Mouse (Mus musculus): ENCODE results near the gene Iah1. TPM values are rescaled to one million over a fixed set of nuclear protein-coding genes. Genes with fewer than 3 reads are reported as not detected.
A peak's percentile ranks its signal among the peaks of the same experiment; 100 is the strongest.

Iah1 gene
- polyA plus RNA-seq, 1 experiment from 2014 or later: 61.8 TPM

DNA sequence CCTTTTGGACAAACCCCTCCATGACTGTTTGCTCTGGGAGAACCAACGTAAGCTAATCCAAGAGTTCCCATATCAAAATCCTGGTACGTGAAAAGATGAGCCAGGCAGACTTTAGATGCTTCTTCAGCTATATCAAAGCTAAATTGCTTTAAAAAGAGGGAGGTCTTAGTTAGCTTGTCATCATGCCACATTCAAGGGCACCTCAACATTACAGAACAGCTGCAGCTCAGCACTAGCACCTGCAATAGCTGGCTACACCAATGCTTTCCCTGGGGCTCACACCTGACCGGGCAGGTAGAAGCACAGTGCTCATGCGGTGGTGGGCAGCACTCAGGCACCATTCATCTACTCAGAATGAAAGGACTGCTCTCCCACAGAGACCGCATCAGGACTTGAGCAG is 24.5 kb downstream of the Iah1 start:
- no peak overlapping the region for H3K9ac ChIP-seq
- H3K27ac ChIP-seq: no peak overlapping the region
- no peaks in the 10 kb centered on the region for H3K4me1 ChIP-seq
- H3K4me2 ChIP-seq: no peak overlapping the region
- H3K9me3 ChIP-seq: no peaks in the 10 kb centered on the region
- no peaks in the 10 kb centered on the region for H3K27me3 ChIP-seq
- WGBS: 93% methylated on average over 5 of the region's 5 CpGs
- H3K36me3 ChIP-seq: peaks cover 38% of the 10 kb centered on the region
- H3K4me3 ChIP-seq: no peak overlapping the region
- no peak for ATAC-seq (ENCODE audit: borderline replicate concordance, extremely low read depth, low FRiP score, low TSS enrichment)

DNA sequence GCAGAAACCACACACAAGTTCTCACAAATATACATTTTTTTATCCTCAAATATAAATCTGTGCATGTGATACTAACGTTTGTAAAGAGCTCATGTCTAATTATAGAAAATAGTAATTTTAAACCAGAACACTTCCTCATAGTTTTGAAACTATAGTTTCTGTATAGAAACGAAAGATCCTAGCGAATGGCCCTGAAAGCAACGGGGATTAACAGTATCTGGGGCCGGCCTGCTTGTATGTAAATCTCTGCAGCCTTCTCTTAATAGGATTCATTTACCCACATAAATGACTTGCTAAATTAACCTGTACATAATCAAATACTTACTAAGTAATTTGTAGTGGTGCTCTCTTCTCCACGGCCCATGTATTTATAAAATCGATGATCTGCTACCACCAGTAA is 30.8 kb downstream of the Iah1 start:
- H3K36me3 ChIP-seq: peaks cover 50% of the 10 kb centered on the region
- no peaks in the 10 kb centered on the region for H3K4me1 ChIP-seq
- no peaks in the 10 kb centered on the region for H3K27me3 ChIP-seq
- 90% methylated on average over 7 of the region's 7 CpGs for WGBS
- no peak overlapping the region for H3K9ac ChIP-seq
- H3K4me2 ChIP-seq: no peak overlapping the region
- H3K9me3 ChIP-seq: no peaks in the 10 kb centered on the region
- H3K27ac ChIP-seq: no peak overlapping the region
- no peak for ATAC-seq (ENCODE audit: borderline replicate concordance, extremely low read depth, low FRiP score, low TSS enrichment)
- H3K4me3 ChIP-seq: no peak overlapping the region

GRCm38 (mm10) chr12:21350113-21350876 is 34.1 kb downstream of the Iah1 start:
- Histone ChIP-seq H3K9ac (no peak overlapping the region), H3K9me3 (no peaks in the 10 kb centered on the region), H3K36me3 (peaks cover 54% of the 10 kb centered on the region), H3K4me1 (no peaks in the 10 kb centered on the region), H3K27me3 (no peaks in the 10 kb centered on the region), H3K4me2 (no peak overlapping the region), H3K4me3 (no peak overlapping the region), H3K27ac (no peak overlapping the region)
- no peak for ATAC-seq (ENCODE audit: borderline replicate concordance, extremely low read depth, low FRiP score, low TSS enrichment)
- 86% methylated on average over 7 of the region's 7 CpGs for WGBS

GRCm38 (mm10) chr12:21353681-21354080 is 37.5 kb downstream of the Iah1 start:
- ATAC-seq (ENCODE audit: borderline replicate concordance, extremely low read depth, low FRiP score, low TSS enrichment): no peak
- Histone ChIP-seq H3K9me3 (no peaks in the 10 kb centered on the region), H3K4me3 (no peak overlapping the region), H3K27ac (no peak overlapping the region), H3K27me3 (no peaks in the 10 kb centered on the region), H3K4me2 (no peak overlapping the region), H3K9ac (no peak overlapping the region), H3K4me1 (no peaks in the 10 kb centered on the region), H3K36me3 (peaks cover 44% of the 10 kb centered on the region)
- 80% methylated on average over 8 of the region's 8 CpGs for WGBS

DNA sequence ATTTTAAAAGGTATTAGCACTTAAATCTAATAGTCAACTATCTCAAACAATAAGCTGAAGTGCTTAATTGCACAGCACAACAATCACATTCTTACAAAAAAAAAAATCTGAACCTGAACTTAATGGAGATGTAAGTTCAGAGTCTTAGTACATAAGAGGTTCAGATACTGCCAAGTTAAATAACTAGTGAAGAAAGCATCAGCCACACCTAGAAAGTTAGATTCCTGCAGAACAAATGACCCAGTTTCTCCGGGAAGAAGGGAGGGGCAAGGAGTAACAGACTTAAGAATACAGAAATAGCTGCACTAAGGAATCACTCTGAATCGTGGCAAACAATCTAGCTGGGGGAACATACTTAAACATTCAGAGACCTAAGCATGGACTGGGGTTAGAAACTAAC is 46.5 kb downstream of the Iah1 start:
- no peak overlapping the region for H3K4me2 ChIP-seq
- ATAC-seq (ENCODE audit: borderline replicate concordance, extremely low read depth, low FRiP score, low TSS enrichment): no peak
- no peaks in the 10 kb centered on the region for H3K9me3 ChIP-seq
- 51% methylated on average over 2 of the region's 2 CpGs for WGBS
- H3K4me3 ChIP-seq: no peak overlapping the region
- H3K27ac ChIP-seq: peak overlapping the region; percentile 49; the same call in 1 of the 2 replicates
- H3K36me3 ChIP-seq: 0 out of 2 replicates have a peak, but pooled peaks cover 7% of the 10 kb centered on the region
- no peak overlapping the region for H3K9ac ChIP-seq
- H3K27me3 ChIP-seq: no peaks in the 10 kb centered on the region
- H3K4me1 ChIP-seq: no peaks in the 10 kb centered on the region

DNA sequence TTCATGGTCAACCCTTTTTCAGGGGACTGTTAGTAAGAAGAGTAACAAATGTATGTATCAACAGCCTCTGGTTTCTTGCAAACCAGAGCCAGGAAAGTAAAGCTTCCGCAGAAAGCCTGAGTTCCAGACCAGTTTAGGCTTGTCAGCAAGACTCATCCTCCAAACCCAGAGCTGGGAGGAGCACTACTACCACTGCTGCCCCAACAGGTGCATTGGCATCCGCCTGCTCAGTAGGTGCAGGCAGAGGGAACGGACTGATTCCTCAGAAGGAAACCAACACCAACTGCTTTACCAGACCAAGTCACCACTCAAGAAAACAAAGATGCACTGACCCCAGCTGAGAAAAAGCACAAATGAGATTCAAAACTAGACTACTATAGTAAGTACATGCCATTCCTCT is 47.0 kb downstream of the Iah1 start:
- Histone ChIP-seq H3K27ac (peak overlapping the region; percentile 49; the same call in 1 of the 2 replicates), H3K36me3 (0 out of 2 replicates have a peak, but pooled peaks cover 7% of the 10 kb centered on the region), H3K27me3 (no peaks in the 10 kb centered on the region), H3K4me3 (no peak overlapping the region), H3K9ac (no peak overlapping the region), H3K4me2 (no peak overlapping the region), H3K4me1 (no peaks in the 10 kb centered on the region), H3K9me3 (no peaks in the 10 kb centered on the region)
- WGBS: 97% methylated on average over 3 of the region's 3 CpGs
- ATAC-seq (ENCODE audit: borderline replicate concordance, extremely low read depth, low FRiP score, low TSS enrichment): no peak

DNA sequence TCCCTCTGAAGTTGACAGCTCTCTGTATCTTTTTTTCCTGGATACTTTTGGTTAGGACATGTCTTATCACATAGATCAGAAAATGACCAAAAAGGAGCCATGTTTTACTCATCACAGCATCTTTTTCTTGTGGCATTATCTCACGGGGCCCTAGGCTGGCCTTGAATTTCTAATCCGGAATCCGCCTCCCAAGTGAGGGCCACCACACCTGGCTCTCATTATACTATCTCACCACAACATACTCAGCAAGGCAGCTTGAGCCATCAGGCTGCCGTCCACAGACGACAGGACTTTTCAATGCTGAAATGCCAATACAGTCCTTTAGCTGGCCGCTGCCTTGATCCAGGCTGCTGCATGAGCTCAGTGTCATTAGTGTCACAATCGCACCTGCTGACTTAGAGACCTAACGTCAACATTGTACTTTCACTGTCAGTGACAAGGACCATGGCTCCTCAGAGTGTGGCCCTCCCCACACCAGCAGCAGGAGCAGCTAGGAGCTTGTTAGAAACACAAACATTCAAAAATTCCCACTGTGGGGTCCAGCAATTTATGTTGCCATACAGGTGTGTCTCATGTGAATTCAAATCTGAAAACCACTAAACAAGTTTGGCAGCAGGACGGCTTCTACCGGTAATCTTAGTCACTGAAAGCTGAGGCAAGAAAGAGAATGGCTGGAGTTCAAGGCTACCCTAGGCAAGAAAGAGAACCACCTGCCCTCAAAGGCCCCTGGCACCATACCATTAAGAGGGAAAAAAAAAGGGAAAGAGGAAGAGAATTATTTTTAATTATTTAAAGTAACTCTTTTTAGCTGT is 48.6 kb downstream of the Iah1 start:
- WGBS: 73% methylated on average over 10 of the region's 10 CpGs
- H3K4me3 ChIP-seq: no peak overlapping the region
- H3K27me3 ChIP-seq: no peaks in the 10 kb centered on the region
- H3K4me1 ChIP-seq: no peaks in the 10 kb centered on the region
- H3K9me3 ChIP-seq: no peaks in the 10 kb centered on the region
- H3K9ac ChIP-seq: no peak overlapping the region
- 0 out of 2 replicates have a peak, but pooled peaks cover 7% of the 10 kb centered on the region for H3K36me3 ChIP-seq
- H3K4me2 ChIP-seq: no peak overlapping the region
- no peak overlapping the region for H3K27ac ChIP-seq
- no peak for ATAC-seq (ENCODE audit: borderline replicate concordance, extremely low read depth, low FRiP score, low TSS enrichment)

DNA sequence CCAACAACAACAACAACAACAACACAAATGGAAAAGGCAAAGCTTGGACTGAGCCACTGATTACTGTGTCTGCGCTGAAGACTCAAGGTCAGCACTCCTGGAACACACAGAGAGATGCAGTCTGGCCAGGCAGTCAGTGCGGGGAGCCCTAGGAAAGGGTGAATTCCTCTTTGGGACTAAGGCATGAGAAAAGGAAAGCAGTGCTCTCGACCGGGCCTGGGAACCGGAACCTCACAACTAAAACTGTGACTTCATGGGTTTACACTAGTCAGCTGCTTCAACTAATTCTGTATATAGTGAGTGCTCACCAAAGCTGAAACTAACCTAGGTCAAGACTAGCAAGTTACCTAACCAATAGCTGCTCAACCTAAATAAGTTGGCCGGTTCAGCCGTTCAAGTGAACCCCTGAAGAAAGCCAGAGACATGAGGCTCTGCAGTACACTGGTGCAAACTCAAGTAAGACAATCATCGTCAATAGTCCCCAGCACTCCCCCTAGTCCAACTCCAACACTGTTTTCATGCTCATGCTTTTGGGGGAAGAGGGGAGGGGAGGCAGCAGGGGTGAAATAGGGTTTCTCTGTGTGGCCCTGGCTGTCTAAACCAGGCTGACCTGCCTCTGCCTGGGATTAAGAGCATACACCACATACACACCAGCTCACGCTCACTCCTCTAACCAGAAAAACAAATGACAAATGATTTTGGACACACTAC is 52.3 kb downstream of the Iah1 start:
- WGBS: 91% methylated on average over 9 of the region's 9 CpGs
- H3K4me2 ChIP-seq: no peak overlapping the region
- no peak overlapping the region for H3K27ac ChIP-seq
- H3K27me3 ChIP-seq: no peaks in the 10 kb centered on the region
- no peaks in the 10 kb centered on the region for H3K9me3 ChIP-seq
- no peak overlapping the region for H3K9ac ChIP-seq
- no peak overlapping the region for H3K4me3 ChIP-seq
- H3K4me1 ChIP-seq: peaks cover 8% of the 10 kb centered on the region
- H3K36me3 ChIP-seq: no peaks in the 10 kb centered on the region
- no peak for ATAC-seq (ENCODE audit: borderline replicate concordance, extremely low read depth, low FRiP score, low TSS enrichment)

DNA sequence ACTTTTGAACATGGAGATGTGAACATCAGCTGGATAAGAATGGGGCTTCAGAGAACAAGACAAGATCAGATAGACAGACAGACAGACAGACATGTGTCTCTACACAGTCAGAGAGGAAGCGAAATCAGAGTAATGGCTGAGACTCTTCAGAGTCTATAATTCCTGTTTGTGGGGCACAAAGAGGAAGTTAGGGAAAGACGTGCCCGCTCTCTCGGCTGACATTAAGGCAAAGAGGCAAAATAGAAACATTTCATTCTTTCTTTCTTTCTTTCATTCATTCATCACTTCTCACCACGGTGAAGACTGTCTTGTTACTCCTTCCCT is 52.9 kb downstream of the Iah1 start:
- no peak for ATAC-seq (ENCODE audit: borderline replicate concordance, extremely low read depth, low FRiP score, low TSS enrichment)
- WGBS: 94% methylated on average over 5 of the region's 5 CpGs
- Histone ChIP-seq H3K4me3 (no peak overlapping the region), H3K4me1 (peaks cover 8% of the 10 kb centered on the region), H3K27me3 (no peaks in the 10 kb centered on the region), H3K4me2 (no peak overlapping the region), H3K36me3 (no peaks in the 10 kb centered on the region), H3K27ac (no peak overlapping the region), H3K9me3 (no peaks in the 10 kb centered on the region), H3K9ac (no peak overlapping the region)

GRCm38 (mm10) chr12:21370035-21370611 is 53.9 kb downstream of the Iah1 start:
- Histone ChIP-seq H3K4me1 (peaks cover 8% of the 10 kb centered on the region), H3K4me2 (no peak overlapping the region), H3K4me3 (no peak overlapping the region), H3K27ac (no peak overlapping the region), H3K27me3 (no peaks in the 10 kb centered on the region), H3K9me3 (no peaks in the 10 kb centered on the region), H3K9ac (no peak overlapping the region), H3K36me3 (no peaks in the 10 kb centered on the region)
- ATAC-seq (ENCODE audit: borderline replicate concordance, extremely low read depth, low FRiP score, low TSS enrichment): no peak
- WGBS: 92% methylated on average over 1 of the region's 1 CpGs

DNA sequence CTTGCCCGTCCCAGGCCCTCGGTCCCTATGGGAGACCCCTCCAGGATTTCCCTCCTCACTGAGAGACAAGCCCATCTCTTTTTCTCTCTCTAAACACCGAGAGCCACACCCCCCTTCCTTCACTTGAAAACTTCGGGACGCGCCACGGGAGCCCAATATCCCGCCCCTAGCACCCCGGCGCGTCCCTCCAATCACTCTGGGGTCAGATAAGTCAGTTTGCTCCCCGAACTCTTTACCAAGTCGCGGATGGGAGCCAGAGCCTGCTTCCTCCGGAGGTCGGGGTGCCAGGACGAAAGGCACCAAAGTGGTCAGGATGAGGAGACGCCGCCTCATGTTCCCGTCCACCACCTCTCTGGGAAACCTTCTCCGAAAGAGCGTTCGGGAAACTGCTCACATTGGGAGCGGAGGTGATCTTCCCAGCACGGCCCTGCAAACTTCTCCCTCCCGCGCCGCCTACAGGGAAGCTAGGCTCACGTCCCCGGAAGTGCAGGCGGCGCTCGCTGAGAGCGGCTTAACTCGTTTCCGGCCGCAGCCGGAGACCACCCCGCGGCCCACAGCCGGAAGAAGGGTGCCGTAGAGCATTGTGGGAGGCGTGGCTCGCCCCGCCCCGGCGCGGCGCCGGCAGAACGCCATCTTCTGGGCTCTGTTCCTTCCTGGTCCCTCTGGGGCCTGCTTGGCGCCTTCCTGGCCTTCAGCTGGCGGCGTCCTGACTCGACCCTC is 57.1 kb downstream of the Iah1 start, which contains the start of gene Adam17:
Gene Adam17 (minus strand): TSS at position 533 of the 720 bp plus-strand sequence.
- Histone ChIP-seq H3K9me3 (no peaks in the 10 kb centered on the region), H3K4me3 (peak within 1 kb of the TSS; percentile 87), H3K27me3 (no peaks in the 10 kb centered on the region), H3K9ac (peak within 1 kb of the TSS; percentile 90), H3K4me2 (peak within 1 kb of the TSS; percentile 75), H3K27ac (peak within 1 kb of the TSS; percentile 96), H3K4me1 (peaks cover 8% of the 10 kb centered on the region), H3K36me3 (no peaks in the 10 kb centered on the region)
- peak; percentile 99 for ATAC-seq (ENCODE audit: borderline replicate concordance, extremely low read depth, low FRiP score, low TSS enrichment)
- WGBS: under 1% methylated on average over 49 of the region's 55 CpGs
